Mouse (Mus musculus) kidney, postnatal 14 days (tissue): Measurements from ENCODE around the gene Sorcs3.

ENCODE experiments used
- DNase-seq: peaks from one replicate; pipeline ENCODE4 v3.0.0; 2022; ENCODE audit warnings: mixed read lengths

Gene Sorcs3

DNA sequence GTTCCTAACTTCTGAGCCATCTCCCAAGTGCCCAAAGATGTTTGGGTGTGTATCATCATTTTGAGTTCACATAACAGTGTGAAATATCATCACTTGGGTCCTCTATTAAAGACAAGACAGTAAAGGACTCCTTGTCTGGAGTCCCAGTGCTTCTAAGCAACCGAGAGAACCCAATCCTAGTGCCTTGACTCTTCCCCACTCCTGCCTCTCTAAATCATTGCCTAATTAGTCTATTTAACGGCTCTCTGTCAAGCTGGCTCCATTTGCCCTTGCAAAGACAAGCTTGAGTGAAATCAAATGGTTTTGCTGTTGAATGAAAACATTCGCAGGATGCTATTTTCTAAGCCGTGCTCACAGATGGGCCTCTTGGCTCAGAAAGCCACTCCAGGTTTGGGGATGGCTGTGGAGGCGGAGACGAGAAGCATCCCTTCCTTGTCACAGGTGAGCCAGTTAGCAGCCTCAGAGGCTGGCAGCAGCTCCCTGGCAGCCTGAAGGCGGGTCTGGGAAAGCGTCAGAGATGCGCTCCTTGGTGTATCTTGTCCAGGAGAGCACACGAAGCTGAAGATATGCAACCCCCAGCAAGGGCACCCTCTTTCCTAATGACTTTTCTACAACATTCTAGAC, 79.9 kb downstream of the Sorcs3 start:
- no peak for DNase-seq

GRCm38 (mm10) chr19:48294251-48294650, 88.4 kb downstream of the Sorcs3 start:
- DNase-seq: no peak

- no peak for DNase-seq
These were observed 92.6 kb downstream of the Sorcs3 start for GRCm38 (mm10) chr19:48298384-48298783.

DNA sequence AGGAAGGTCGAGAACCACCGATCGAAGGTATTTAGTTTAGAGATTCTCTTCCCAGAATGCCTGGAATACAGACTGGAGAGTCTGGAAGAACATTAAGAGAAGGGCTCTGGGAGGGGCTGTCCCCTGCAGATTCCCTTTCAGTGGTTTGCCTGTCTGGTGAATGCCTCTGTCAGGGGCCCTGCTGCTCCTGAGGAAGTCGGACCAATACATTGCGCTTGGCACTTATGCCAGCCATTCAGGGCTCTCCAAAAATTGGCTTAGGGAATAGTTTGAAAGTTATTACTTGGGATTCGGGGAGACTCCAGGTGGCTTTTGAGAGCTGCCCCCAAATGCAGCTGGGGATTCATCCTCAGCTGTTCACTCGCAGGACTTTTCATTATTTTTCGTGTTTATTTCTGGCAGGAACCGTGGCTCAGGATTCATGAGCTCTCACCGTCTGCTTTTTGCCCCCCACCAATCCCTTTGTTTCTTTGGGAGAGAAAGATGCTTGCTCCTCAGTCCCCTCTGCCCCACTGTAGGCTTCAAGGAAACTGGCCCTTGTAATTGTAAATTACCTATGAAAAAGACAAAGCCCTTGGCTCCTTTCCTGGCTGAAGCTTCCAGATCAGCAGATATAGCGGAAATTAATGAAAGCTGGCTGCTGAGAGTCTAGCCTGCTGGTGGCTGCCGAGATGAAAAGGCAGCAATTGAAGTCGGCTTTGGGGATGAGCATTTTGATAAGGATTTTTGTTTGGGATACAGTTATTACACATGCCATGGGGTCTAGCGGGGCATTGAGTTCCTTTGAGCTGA, 94.8 kb downstream of the Sorcs3 start:
- DNase-seq: no peak

- no peak for DNase-seq
These were observed 95.5 kb downstream of the Sorcs3 start for GRCm38 (mm10) chr19:48301300-48301699.

DNA sequence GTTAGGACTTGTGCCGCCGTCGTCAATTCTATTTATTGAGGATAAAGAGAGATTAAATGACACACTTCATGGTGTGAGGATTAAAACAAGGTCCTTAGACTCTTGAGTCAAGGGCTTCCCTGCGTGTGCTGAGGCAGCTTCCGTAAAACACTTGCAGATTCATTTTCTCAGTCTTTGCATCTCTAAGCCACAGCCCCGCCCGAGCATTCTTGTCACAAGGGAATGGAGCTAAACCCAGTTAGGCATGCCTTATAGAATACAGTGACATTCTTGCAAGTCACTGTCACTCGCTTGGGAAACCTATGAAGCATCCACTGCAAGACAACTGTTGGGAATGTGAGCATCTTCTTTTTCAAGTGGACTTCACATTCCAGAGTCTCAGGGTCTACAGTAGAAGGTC, 102.5 kb downstream of the Sorcs3 start:
- DNase-seq: no peak

DNA sequence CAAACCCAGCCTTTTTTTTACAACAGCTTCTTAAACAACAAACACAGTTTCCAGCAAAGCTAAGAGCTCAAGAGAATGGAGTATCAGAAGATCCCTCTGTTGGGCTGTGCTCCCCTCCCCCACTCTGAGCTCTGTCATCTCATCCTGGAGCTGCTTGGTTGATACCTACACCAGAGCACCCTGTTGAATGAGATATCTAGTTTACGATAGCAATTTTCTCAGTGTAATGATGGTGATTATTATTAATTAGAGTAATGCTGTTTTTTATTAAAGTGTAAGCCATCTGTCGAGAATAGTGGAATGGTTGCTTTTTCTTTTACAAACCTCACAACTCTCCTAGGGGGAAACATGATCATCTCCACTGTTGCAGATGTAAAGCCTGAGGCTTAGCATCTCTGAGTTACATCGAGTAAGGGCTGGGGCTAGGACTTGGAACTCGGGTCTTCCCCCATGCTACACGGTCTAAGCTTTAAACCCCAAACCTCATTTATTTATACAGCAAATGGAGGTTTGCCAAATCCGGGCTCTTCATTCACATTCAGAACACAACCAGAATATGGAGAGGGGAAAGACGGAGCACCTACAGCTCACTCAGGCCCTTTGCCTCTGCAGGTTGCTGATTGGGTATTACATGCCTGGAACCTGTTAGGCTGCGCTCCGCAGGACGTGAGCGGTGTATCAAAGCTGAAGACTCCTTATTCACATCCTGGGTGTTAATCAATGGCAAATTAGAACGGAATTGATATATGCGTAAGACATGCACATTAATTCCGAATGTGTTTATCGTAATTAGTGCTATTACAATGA, 103.9 kb downstream of the Sorcs3 start:
- no peak for DNase-seq

DNA sequence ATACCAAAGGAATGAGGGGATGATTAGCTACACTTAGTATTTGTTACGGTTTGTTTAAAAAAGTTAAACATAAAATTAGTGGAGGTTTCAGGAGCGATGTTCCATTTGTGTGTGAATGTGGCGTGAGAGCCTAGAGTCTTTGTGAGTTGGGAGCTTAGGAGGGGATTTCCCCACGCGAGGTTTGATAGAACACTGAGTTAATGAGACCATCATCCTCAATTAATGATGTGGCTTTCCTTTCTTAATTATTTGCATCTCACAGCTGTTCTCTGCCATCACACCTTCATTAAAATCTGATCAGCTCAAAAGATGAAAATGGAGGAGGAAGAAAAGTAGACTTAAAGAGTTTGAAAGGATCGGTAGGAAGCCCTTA, 104.5 kb downstream of the Sorcs3 start:
- no peak for DNase-seq

- no peak for DNase-seq
These were observed 108.0 kb downstream of the Sorcs3 start for GRCm38 (mm10) chr19:48313776-48314175.

DNA sequence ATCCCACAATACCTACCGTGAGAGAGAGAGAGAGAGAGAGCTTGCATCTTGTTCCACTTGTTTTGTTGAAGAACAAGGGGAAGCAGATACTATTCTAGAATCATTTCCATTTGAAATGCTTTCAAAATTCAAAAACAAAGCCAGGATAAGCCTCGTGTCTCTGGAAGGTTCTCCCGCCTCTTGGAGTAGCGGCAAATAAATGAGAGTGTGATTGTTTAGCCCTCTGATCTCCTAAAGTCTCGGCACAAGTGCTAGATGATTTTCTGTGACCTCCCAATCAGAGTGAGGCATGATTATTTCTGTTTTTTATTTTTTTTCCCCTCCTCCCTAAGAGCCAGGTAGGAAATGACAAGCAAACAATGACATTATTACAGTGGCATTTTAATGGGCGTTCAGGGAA, 121.3 kb downstream of the Sorcs3 start:
- DNase-seq: no peak

DNA sequence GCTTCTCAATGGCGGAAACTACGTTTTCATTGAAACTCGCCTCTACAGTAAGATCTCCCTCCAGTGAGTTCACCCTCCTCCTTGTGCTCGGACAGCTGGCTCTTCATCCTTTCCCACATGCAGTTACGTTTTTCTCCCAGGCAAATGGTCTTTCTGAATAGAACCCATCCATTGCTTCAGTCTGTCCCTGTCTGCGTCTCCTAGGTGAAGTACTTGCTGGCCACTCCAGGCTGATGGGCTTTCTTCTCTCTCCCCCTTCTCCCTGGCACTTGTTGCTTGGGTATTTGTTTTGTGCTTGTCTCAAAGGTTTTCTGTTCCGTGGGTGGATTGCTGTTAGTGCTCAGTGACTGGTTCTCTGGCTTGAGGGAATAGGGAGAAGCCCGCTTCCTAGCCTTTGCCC, 122.3 kb downstream of the Sorcs3 start:
- DNase-seq: no peak

- DNase-seq: peak; percentile 6
These were observed 125.8 kb downstream of the Sorcs3 start for GRCm38 (mm10) chr19:48331640-48332039.

DNA sequence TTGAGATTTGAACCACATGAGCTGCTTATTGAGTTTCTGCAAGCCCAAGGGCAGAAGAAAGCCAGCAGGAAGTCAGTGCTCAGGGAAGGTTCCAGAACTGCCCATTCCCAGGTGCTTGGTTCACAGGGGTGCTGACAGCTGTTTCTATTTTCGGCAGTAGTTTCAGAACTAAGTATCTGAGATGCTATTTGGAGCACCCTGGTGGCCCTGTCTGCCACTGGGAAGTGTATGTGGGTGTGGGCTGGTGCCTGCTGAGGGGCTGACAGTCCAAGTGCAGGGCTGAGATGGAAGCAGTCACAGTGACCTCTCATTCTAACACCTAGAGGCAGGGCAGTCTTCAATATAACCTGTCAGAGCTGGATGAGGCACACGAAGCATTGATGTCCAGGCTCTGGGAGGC, 127.3 kb downstream of the Sorcs3 start:
- DNase-seq: no peak

GRCm38 (mm10) chr19:48337461-48337860, 131.6 kb downstream of the Sorcs3 start:
- DNase-seq: no peak

DNA sequence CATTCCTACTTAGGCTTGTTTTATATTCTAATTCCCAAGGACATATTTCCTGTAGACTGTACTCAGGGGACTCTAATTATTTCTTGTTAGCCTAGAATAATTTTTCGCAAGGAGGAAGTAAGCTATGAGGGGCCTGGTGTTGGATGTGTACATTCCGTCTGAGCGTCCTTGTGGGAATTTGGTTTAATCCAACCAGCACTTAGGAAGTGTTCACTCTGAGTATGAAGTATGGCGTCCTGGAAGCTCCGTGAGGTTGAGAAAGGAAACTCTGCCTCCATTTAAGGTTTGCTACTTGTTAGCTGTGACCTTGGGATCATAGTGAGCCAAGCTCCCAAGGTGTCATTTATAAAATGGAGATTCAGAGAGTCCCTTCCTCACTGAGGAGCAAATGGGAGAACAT, 132.3 kb downstream of the Sorcs3 start:
- DNase-seq: no peak

DNA sequence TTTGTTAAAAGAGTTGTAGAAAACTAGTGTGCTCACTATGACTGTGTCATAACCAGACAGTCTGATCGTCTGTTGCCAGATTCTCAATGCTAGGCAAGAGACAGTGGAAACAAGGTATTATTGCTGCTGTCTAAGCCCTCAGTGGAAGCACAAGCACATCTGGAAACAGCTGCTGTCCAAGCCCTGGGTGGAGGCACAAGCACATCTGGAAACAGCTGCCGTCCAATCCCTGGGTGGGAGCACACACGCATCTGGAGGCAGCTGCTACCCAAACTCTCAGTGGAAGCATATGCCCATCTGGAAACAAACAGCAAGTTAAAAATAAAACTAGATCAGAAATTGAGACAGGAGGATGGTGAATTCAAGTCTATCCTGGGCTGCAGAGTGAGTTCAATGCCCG, 136.9 kb downstream of the Sorcs3 start:
- no peak for DNase-seq

GRCm38 (mm10) chr19:48343442-48343841, 137.6 kb downstream of the Sorcs3 start:
- no peak for DNase-seq

DNA sequence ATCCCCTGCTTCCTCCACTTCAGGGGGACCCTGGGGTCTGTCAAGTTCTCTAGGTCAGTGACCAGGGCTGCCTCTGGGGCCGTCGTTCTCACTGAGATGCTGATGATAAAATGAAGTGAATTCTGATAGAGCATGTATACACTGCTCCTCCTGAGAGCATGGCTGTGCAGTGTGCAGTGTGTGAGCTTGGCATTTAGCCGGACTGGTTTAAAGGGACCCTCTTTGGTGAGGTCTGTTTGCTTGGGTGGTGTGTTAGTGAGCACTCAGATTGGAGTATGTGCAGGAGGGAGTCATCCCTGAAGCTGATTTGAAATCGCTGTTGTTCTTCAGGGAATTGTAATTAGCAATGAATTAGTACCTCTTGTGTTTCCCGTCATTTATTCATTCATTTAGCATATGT, 141.3 kb downstream of the Sorcs3 start:
- no peak for DNase-seq

DNA sequence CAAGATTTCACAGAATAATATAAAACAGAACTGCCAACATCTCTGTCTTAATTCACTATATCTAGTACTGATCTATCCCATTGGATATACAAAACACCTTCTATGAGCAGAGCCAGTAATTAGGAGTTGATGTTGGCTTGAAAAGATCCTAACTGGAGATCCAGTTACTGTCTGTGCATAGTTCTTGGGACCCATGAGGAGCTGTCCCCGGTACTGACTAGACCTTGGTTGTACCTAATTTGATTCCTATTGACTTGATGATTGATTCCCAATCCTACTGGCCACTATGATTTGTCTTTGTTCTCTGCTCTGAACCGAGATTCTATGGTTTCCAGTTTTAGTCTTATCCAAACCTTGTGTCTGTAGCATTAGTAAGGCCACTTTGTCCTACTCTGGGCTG, 151.0 kb downstream of the Sorcs3 start:
- DNase-seq: no peak

- no peak for DNase-seq
These were observed 156.3 kb downstream of the Sorcs3 start for GRCm38 (mm10) chr19:48362167-48362566.

- DNase-seq: no peak
These were observed 162.2 kb downstream of the Sorcs3 start for GRCm38 (mm10) chr19:48368056-48368455.

GRCm38 (mm10) chr19:48371787-48372186, 166.0 kb downstream of the Sorcs3 start:
- no peak for DNase-seq

DNA sequence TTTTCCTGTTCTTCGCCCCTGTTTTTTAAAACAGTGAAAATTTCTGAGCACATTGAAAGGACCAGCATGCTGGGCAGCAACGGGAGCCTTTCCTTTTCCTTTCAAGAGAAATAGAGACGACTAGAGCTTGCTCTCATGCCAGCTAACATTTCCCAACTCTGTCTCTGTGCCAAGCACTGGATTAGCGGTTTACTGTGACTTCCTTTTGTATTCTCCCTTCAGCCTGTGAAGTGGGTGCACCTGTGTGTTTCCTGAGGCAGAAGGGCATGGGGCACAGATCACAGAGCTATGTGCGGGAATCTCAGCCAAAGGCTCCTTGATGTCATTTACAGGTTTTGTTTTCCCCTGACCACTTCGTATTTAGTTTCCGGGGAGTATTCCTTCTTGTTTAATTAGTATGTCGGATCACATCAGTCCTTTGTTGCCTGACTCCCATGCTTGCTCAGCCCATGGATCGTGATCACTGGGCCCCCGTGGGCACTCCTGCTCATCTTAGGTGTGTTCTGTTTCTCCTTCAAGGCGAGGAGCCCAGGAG, 172.2 kb downstream of the Sorcs3 start:
- DNase-seq: no peak

GRCm38 (mm10) chr19:48391551-48391950, 185.7 kb downstream of the Sorcs3 start:
- peak; percentile 29 for DNase-seq
